Mouse (Mus musculus) liver, postnatal 0 days (tissue): ENCODE results near the gene Utrn.

Experiments used
- CTCF ChIP-seq: sonication (generic); IDR thresholded peaks from 2 replicates; pipeline ENCODE4 v1.5.1; 2016; ENCODE audit warnings: antibody characterized with exemption, low read depth
- EP300 ChIP-seq: IDR thresholded peaks from 2 replicates; pipeline ENCODE4 v1.6.1; 2016; ENCODE audit warnings: antibody characterized with exemption, low read depth, mild to moderate bottlenecking

DNA sequence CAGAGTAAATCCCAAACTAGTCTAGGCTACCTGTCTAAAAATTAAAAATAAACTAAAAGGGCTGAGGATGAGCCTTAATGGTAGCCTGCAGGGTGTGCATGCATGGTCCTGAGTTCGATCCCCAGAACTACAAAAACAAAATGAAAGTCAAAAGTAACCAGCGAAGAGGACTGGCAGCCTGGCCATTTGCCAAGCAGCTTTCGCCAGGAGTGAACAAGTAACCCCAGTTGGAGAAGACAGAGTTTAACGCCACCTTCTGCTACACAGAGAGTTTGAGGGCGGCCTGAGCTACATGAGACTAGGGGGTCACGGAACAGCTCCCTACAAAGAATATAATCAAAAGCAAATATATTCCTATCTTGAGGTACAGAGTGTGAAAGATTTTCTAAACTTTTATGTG, 4.0 kb downstream of the Utrn start:
- TF ChIP-seq EP300 (no peak), CTCF (no peak)
